Mouse (Mus musculus): ENCODE results near the gene Lsm7.

- TF ChIP-seq CTCF (IDR thresholded peaks at IDR 0.05; ENCODE audit: control insufficient read depth, insufficient read depth, low read length) (no peak), POLR2A (IDR thresholded peaks at IDR 0.05; ENCODE audit: borderline replicate concordance, control insufficient read depth, low read depth, low read length) (no peak)
These were observed 18.0 kb downstream of the Lsm7 start for GRCm38 (mm10) chr10:80836949-80837379.

Measured in bone marrow, adult 2 months (tissue).